Mouse (Mus musculus) intestine, embryonic 16.5 days (tissue): ENCODE measurements around the gene Gm16440. TPM values are rescaled to one million over a fixed set of nuclear protein-coding genes. Genes with fewer than 3 reads are reported as not detected.
"Not testable (repeated sequence)": the region's sequence is repeated elsewhere in the genome, so short reads cannot be mapped to it uniquely, and the experiment has no call there.

Experiments
- ATAC-seq: fragments of 200-750 bp; cut with Nextera tagmentation; 2 replicates; pipeline ENCODE4 v1.8.0; 2017; ENCODE audit warnings: moderate TSS enrichment, moderate library complexity
- H3K27ac ChIP-seq: fragments of 300-500 bp; sonication (generic); 2 replicates; pipeline ENCODE4 v1.5.1; 2014; ENCODE audit warnings: mild to moderate bottlenecking, low read length
- H3K27me3 ChIP-seq: fragments of 300-500 bp; sonication (generic); replicated peaks from 2 replicates; pipeline ENCODE4 v1.6.1; 2014; ENCODE audit warnings: low read length, control low read depth, mixed read lengths; ENCODE audit not compliant: control insufficient read depth, insufficient read depth
- H3K36me3 ChIP-seq: fragments of 300-500 bp; sonication (generic); 2 replicates; pipeline ENCODE4 v1.6.1; 2014; ENCODE audit warnings: low read length, control low read depth; ENCODE audit not compliant: control insufficient read depth, insufficient read depth
- H3K4me1 ChIP-seq: fragments of 300-500 bp; sonication (generic); 2 replicates; pipeline ENCODE4 v1.6.1; 2014; ENCODE audit warnings: low read length, control low read depth, mixed read lengths; ENCODE audit not compliant: control insufficient read depth, insufficient read depth
- H3K4me2 ChIP-seq: fragments of 300-500 bp; sonication (generic); 2 replicates; pipeline ENCODE4 v1.6.1; 2014; ENCODE audit warnings: low read depth, low read length, control low read depth
- H3K4me3 ChIP-seq: fragments of 300-500 bp; sonication (generic); 2 replicates; pipeline ENCODE4 v1.5.1; 2014; ENCODE audit warnings: mild to moderate bottlenecking, low read length
- H3K9ac ChIP-seq: fragments of 300-500 bp; sonication (generic); 2 replicates; pipeline ENCODE4 v1.6.1; 2014; ENCODE audit warnings: low read depth, low read length
- H3K9me3 ChIP-seq: fragments of 300-500 bp; sonication (generic); 2 replicates; pipeline ENCODE4 v1.6.1; 2016; ENCODE audit warnings: low read length, control low read depth; ENCODE audit not compliant: control insufficient read depth
- WGBS: fragments of 180-500 bp; shearing (Covaris S2); extraction: QIAGEN DNeasy Blood & Tissue Kit; methylation state at CpG from one replicate; pipeline ENCODE4 v1.1.7; 2014; 5-methylcytosine and 5-hydroxymethylcytosine counted together
- polyA plus RNA-seq: library from polyadenylated mRNA; unstranded; fragments of >200 nt; fragmentation: Nextera tagmentation; extraction: Ambion mirVana; gene quantifications from 2 replicates; pipeline ENCODE4 v1.2.1, GENCODE M21; 2015

The Gm16440 gene
- not detected in 2 replicates for polyA plus RNA-seq

DNA sequence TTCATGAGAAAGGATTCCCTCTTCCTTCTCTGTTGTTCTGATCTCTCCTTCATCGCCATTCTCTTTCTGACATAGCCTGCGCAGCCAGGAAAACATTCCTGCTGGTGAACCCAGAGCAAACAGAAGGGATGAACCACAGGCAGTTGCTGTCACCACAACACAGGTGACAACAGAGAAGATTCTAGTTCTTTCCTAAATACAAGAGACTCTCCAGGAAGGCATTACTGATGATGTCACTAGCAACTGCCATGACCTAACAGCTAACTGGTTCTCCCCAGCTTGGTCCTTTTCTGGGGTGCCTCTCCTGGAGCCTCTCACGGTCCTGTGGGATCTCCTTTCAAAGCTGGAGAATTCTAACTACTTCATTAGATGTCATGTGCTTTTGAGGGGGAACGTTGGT is at the start of gene Gm16440:
Gm16440 (minus strand) TSS at position 101 of the 400 bp plus-strand sequence.
- H3K9me3 ChIP-seq, H3K36me3 ChIP-seq, H3K4me3 ChIP-seq, H3K9ac ChIP-seq, H3K27me3 ChIP-seq, ATAC-seq, H3K27ac ChIP-seq, H3K4me1 ChIP-seq, H3K4me2 ChIP-seq: not testable (repeated sequence)
- WGBS: 72% methylated on average over 2 of the region's 4 CpGs

DNA sequence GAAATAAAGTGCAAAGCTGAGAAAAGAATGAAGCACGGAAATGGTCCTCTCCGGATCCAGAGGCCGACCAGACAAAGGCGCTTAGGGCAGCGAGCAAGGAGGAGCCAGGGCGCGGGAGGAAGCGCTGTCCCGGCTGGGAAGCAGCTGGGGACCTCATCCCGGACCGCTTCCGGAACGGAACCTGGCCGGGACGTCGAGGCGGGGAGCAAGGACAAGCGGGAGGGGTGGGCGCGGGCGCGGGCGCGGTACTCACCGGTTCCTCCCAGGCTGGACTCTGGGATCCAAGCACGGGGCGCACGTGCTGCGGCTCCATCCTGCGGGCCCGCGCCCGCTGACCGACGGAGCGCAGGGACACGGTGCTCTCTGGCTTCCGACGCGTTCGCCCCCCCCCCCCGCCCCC is 36.6 kb upstream of the Gm16440 start:
- not testable (repeated sequence) for H3K27me3 ChIP-seq, H3K9me3 ChIP-seq, H3K27ac ChIP-seq, H3K9ac ChIP-seq, H3K4me1 ChIP-seq, ATAC-seq, H3K4me3 ChIP-seq, H3K36me3 ChIP-seq, H3K4me2 ChIP-seq
- WGBS: 0% methylated on average over 7 of the region's 42 CpGs

DNA sequence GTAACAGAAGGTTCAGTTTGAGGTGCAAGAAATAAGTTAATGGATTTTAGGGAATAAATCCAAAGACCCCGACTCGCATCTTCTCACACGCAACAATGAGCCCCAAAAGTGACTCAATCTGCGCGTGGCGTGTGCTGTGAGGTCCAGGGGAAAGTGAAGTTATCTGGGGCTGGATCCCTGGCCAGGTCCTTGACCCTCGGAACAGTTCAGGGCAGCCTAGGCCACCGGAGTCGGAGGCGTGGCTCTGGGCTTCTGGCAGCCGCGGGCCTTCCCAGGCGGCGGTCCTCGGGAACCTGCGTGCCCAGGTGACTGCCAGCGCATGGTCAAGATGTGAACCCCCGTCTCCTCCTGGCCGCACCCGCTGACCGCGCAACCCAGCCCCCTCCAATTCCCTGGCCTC is 36.2 kb upstream of the Gm16440 start:
- H3K36me3 ChIP-seq, H3K9ac ChIP-seq, ATAC-seq, H3K4me1 ChIP-seq, H3K9me3 ChIP-seq, H3K27ac ChIP-seq, H3K27me3 ChIP-seq: not testable (repeated sequence)
- WGBS: 20% methylated on average over 22 of the region's 22 CpGs
- Histone ChIP-seq H3K4me2 (peak overlapping the region; percentile 22; the same call in 1 of the 2 replicates), H3K4me3 (0 out of 2 replicates have a peak overlapping the region, but pooled peaks have one; percentile 14)

DNA sequence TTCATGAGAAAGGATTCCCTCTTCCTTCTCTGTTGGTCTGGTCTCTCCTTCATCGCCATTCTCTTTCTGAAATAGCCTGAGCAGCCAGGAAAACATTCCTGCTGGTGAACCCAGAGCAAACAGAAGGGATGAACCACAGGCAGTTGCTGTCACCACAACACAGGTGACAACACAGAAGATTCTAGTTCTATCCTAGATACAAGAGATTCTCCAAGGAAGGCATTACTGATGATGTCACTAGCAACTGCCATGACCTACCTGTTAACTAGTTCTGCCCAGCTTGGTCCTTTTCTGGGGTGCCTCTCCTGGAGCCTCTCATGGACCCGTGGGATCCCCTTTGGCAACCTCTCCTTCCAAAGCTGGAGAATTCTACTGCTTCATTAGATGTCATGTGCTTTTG is 22.3 kb upstream of the Gm16440 start, which contains the start of gene Gm3591:
Gm3591 (minus strand) TSS at position 101 of the 400 bp plus-strand sequence.
- H3K4me3 ChIP-seq, H3K9me3 ChIP-seq, H3K36me3 ChIP-seq, H3K4me1 ChIP-seq, H3K27ac ChIP-seq, H3K27me3 ChIP-seq, ATAC-seq, H3K9ac ChIP-seq, H3K4me2 ChIP-seq: not testable (repeated sequence)
- no CpG with 5 or more reads among the region's 2 CpGs for WGBS

DNA sequence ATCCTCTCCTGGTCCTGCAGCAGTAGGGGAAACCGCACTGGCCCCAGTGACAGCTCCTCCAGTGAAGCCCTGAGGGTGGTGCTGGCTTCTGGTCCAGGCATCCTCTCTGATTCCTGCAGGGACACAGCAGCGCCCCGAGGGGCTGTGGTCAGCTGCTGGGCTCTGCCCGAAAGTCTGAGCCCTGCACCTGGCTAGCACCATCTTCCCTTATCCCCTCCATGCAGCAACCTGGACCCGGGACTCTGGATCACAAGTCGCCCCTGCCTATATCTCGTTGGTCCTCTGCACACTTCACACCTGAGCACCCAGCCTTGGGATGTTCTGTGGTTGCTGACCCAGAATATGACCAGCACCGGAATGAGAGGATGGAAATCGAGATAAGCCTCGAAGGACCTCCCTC is 46.5 kb downstream of the Gm16440 start, which contains the start of gene Gm3618:
Gm3618 (minus strand) TSS at position 101 of the 400 bp plus-strand sequence.
- not testable (repeated sequence) for H3K27ac ChIP-seq, H3K27me3 ChIP-seq, H3K36me3 ChIP-seq, H3K4me2 ChIP-seq, ATAC-seq, H3K9ac ChIP-seq, H3K9me3 ChIP-seq, H3K4me1 ChIP-seq, H3K4me3 ChIP-seq
- WGBS: no CpG with 5 or more reads among the region's 10 CpGs

Other genes with a start within 250 kb of the Gm16440 start
- gene Gm21560, start 171.0 kb downstream of the Gm16440 start, polyA plus RNA-seq: not detected in 2 replicates
- 1.1 and 1.5 TPM in 2 replicates for gene Gm3411, start 103.1 kb downstream of the Gm16440 start, polyA plus RNA-seq
- not detected in 2 replicates for gene Gm21103, start 85.5 kb downstream of the Gm16440 start, polyA plus RNA-seq
- not detected in 2 replicates for gene Gm3618, start 46.6 kb downstream of the Gm16440 start, polyA plus RNA-seq
- gene Gm3591, start 22.2 kb upstream of the Gm16440 start, polyA plus RNA-seq: 0.48 and 0.64 TPM in 2 replicates
- not detected in 2 replicates for gene Gm3594, start 54.3 kb upstream of the Gm16440 start, polyA plus RNA-seq
- gene Gm8356, start 147.0 kb upstream of the Gm16440 start, polyA plus RNA-seq: not detected in 2 replicates
- 0.12 TPM in 2 replicates for gene Gm3629, start 200.3 kb upstream of the Gm16440 start, polyA plus RNA-seq
- gene Gm3460, start 232.1 kb upstream of the Gm16440 start, polyA plus RNA-seq: not detected in 2 replicates